ENCODE assay signal across 8 mouse cellular contexts in the genomic region with DNA sequence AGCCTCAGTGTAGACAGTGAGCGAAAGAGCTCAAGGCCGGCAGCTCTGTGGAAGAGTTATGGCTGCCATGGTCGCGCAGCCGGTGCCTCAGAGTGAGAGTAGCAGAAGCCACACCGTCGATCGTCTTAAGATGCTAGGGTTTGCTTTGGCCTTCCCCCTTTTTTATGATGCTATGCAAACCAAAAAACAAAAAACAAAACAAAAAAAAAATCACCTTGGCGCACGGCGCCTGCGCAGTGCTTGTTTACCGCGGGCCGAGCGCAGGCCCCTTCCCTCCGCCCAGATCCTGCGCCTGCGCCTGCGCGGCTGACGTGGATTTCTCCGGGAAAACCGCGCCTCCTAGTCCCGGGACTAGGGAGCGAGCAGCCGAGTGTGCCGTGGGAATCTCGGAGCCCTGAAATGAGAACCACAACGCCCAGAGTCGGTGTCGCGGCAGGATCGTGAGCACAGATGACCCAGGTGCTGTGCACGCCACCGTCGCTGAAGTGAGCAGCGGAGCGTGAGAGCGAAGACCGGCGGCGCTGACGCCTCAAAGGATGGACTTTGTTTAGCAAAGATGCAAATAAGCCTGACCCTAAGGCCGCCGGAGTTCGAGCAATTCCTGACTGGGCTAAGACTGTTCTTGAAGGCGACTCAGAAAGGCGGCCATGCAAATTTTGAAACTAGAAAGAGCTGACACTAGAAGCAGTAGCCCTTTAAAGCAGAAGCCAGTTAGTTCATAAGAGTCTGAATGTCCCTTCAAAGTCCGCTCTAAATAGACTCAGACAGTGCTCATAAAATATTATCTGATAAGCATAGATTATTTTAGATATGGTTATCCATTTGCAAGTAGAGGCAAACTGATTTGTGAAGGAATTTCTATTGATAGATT. TPM values are rescaled to one million over a fixed set of nuclear protein-coding genes. Genes with fewer than 3 reads are reported as not detected.
DNase-seq lines count a peak whose midpoint lies in the region; ATAC-seq and TF ChIP-seq lines count a peak whose summit lies in the region.

TSS of gene Gpr19 (minus strand) at position 484 of the 871 bp plus-strand sequence.

- peak; percentile 95 for ATAC-seq in hindbrain, embryonic 16.5 days

- peak within 1 kb of the TSS; percentile 78 for H3K9ac ChIP-seq in hindbrain, embryonic 16.5 days (ENCODE audit: low read depth, low read length)

- H3K4me3 ChIP-seq in hindbrain, embryonic 16.5 days (ENCODE audit: low read length) = peak within 1 kb of the TSS; percentile 48
- H3K4me3 ChIP-seq in left cerebral cortex, adult 2 months = peak within 1 kb of the TSS; percentile 49
- peak within 1 kb of the TSS; percentile 76 for H3K4me3 ChIP-seq in macrophage (ENCODE audit: inconsistent target)

- peak within 1 kb of the TSS; percentile 82 for H3K4me2 ChIP-seq in hindbrain, embryonic 16.5 days (ENCODE audit: low read length)

- intact Hi-C loops in left cerebral cortex, adult 2 months (cut with DNase I) = loop anchor here (1.0 kb wide), 1 partner anchor 22 kb away; the partner anchor contains the start of gene Cdkn1b

- no peaks in the 10 kb centered on the region for H3K79me2 ChIP-seq in macrophage (ENCODE audit: inconsistent target)

- H3K27me3 ChIP-seq in hindbrain, embryonic 16.5 days (replicated peaks; ENCODE audit: control insufficient read depth, insufficient read depth, low read length) = no peaks in the 10 kb centered on the region

- peak within 1 kb of the TSS; percentile 100 for H3K27ac ChIP-seq in hindbrain, embryonic 16.5 days (ENCODE audit: low read depth, low read length)
- H3K27ac ChIP-seq in left cerebral cortex, adult 2 months = peak within 1 kb of the TSS; percentile 100
- peak within 1 kb of the TSS; percentile 98 for H3K27ac ChIP-seq in macrophage

- TF ChIP-seq CTCF in left cerebral cortex, adult 2 months (IDR thresholded peaks at IDR 0.05) = no peak; the same call in 1 of the 2 replicates

- peaks cover 3% of the 10 kb centered on the region for H3K4me1 ChIP-seq in hindbrain, embryonic 16.5 days (ENCODE audit: control insufficient read depth, insufficient read depth, low read depth, low read length)

- no peaks in the 10 kb centered on the region for H3K9me3 ChIP-seq in hindbrain, embryonic 16.5 days (ENCODE audit: control insufficient read depth, low read length)

- no peaks in the 10 kb centered on the region for H3K36me3 ChIP-seq in hindbrain, embryonic 16.5 days (ENCODE audit: control insufficient read depth, insufficient read depth, low read length)
- no peaks in the 10 kb centered on the region for H3K36me3 ChIP-seq in macrophage (ENCODE audit: inconsistent target)

- under 1% methylated on average over 51 of the region's 51 CpGs for WGBS in hindbrain, embryonic 16.5 days
- WGBS in macrophage (ENCODE audit: missing documents) = under 1% methylated on average over 51 of the region's 51 CpGs

- peak; percentile 98 for DNase-seq in ZHBTc4 (ENCODE audit: low read depth, low spot score)
- DNase-seq in cerebellum, postnatal 4 days (ENCODE audit: low spot score in 2 of 2) = peak; percentile 72 to 85
- DNase-seq in gastrocnemius, adult 18-20 months (ENCODE audit: low spot score) = peak; percentile 92
- DNase-seq in left cerebral cortex, adult 2 months (ENCODE audit: extremely low spot score in 1 of 2, low spot score in 2 of 2) = peak; percentile 88
- DNase-seq in right cerebral cortex, adult 2 months (ENCODE audit: low spot score in 2 of 2) = peak; percentile 83 to 88
- peak; percentile 60 for DNase-seq in urinary bladder, postnatal 10 days (ENCODE audit: low spot score)

RNA-seq across cellular contexts. Expression of gene Gpr19, which starts in this region (rescaled TPM):
- total RNA-seq in gastrocnemius, adult 18-20 months (2021) = 1 to 10 TPM; 4.2 to 5.1 TPM
- 36.1 and 41.3 TPM in 2 replicates for polyA plus RNA-seq in hindbrain, embryonic 16.5 days (2015; fragmentation: Nextera tagmentation; extraction: Ambion mirVana)
- total RNA-seq in left cerebral cortex, adult 2 months (2021) = 10 to 100 TPM; 22.2 to 26.9 TPM
- total RNA-seq in macrophage (2018; cell fraction: chromatin; rRNA removed) = 1 to 10 TPM; 1.7 to 9.3 (median 4.4) TPM
- total RNA-seq in macrophage (2018; cell fraction: cytosol; rRNA removed) = 1 to 10 TPM; 1.1 to 3.4 (median 1.8) TPM
- total RNA-seq in macrophage (2018; cell fraction: nucleus; rRNA removed) = 1 to 10 TPM; 1.2 to 8.8 (median 3.6) TPM
- 2.1 to 4.4 TPM (median 2.6 TPM) in 3 replicates for polyA plus RNA-seq in macrophage (2018)

Comparison
In these comparisons a context has a peak if more than half of its experiments do, and no peak if none do; other contexts are left out.
1. Peak in every context shown above with its lines: DNase-seq, ATAC-seq, H3K4me3 ChIP-seq and H3K27ac ChIP-seq.